Mouse (Mus musculus): ENCODE measurements around the gene Lrit3. TPM values are rescaled to one million over a fixed set of nuclear protein-coding genes. Genes with fewer than 3 reads are reported as not detected.

The Lrit3 gene
- not detected for total RNA-seq (2023)

DNA sequence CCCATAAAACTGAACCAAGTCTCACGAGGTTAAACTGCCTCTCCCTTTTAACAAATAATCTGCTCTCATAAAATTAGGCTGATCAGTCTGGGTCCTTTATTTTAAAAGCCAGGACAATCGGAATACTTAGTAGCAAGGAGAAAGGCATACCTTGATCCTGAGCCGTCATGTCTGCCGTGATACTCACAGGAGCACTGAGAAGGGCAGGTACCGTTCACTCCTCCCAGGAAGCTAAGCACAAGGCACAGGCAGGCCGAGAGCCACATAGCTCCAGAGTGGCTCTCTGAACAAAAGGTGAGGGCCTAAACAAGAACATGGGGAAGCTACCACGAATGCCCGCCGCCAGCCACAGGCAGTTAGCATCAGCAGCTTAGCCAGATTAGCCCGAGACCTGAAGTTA lies at the start of gene Lrit3:
Lrit3 (minus strand) TSS at position 266 of the 400 bp plus-strand sequence.

GRCm38 (mm10) chr3:129835388-129835934 lies 31.6 kb upstream of the Lrit3 start, which contains the start of gene Cfi:
Cfi (plus strand) TSS chr3:129835884.

DNA sequence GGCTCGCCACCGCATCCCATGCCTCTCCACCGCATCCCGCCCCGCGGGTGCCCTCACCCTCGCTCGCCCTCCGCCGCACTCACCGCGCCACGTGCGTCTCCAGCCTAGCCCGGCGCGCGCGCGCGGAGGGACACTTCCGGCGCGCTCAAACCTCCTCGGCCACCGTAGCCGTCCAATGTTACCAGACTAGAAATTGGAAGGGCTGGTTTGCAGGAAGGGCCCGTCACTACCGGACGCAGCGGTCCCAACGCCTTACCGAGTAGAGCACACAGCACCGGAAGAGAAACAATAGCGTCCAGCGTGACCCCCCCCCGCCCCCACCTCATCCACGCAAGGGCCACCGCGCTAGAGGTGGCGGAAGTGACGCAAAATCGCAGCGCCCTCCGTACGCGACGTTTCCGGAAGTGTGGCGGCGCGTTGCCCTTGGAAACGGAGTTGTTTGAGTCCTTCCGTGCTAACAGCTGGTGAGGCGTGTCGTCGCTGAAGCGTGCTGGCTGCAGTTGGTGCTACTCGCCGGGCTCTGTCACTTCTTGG lies 27.3 kb upstream of the Lrit3 start, which contains the start of gene Gar1:
Gar1 (minus strand) TSS at position 362 of the 534 bp plus-strand sequence.

GRCm38 (mm10) chr3:129822206-129822775 lies 18.5 kb upstream of the Lrit3 start, which contains the start of gene Rrh:
Rrh (minus strand) TSS chr3:129822587.

DNA sequence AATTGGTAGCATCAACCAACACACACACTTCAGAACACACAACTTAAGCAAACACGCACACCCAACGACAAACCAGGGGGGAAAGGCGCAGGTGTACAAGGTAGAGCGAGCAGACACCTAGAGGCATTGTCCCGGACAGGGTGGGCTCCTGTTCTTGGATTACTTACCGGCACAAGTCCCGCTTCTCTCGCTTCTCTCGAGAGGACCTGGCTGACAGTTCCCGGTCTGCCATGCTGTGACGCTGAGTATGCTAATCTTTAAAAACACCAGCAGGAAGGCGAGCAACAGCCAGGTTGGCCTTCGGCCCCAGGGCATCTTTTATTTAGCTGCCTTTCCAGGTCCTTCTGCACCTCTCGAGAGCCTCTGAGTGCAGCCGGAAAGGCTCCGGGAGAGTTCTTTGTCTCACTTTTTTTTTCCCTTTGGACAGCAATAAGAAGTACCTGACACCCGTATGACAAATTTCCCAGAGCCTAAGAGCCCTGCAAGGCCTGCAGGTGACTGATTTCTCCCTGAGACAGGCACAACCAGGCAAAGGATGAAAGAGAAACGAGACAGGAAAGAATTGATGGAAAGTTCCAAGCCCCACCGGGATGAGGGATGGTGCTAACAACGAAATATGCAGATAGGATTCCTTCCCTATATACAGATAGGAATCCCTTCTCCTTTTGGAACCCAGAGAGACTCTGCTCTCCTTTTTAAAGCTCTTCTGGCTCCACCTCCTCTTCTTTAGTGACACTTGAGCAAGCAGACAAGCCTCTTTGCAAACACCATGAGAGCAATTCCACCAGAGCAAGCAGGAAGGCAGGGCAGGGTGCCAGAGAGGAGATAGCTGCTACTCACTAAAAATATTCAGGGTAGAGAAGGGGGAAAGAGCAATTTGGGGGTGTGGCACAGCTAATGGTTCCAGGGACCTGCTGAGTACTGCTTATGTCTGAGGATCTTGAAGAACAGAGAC lies 48.9 kb downstream of the Lrit3 start, which contains the start of gene Egf:
Egf (minus strand) TSS at position 667 of the 955 bp plus-strand sequence.

Other genes with a start within 250 kb of the Lrit3 start
- 4.1 TPM for gene Egf, start 48.7 kb downstream of the Lrit3 start, total RNA-seq (2023)
- 2.7 TPM for gene Rrh, start 18.6 kb upstream of the Lrit3 start, total RNA-seq (2023)
- gene Gar1, start 27.4 kb upstream of the Lrit3 start, total RNA-seq (2023): 82.0 TPM
- gene Cfi, start 31.9 kb upstream of the Lrit3 start, total RNA-seq (2023): not detected
- gene Pla2g12a, start 74.6 kb upstream of the Lrit3 start, total RNA-seq (2023): 11.1 TPM
- gene Casp6, start 97.4 kb upstream of the Lrit3 start, total RNA-seq (2023): 19.7 TPM
- 3.5 TPM for gene Mcub, start 166.2 kb upstream of the Lrit3 start, total RNA-seq (2023)